Mouse (Mus musculus): ENCODE data around the gene Slc6a12. TPM values are rescaled to one million over a fixed set of nuclear protein-coding genes. Genes with fewer than 3 reads are reported as not detected.

Slc6a12 gene
- polyA plus RNA-seq, 1 experiment: 0.43 TPM

GRCm38 (mm10) chr6:121305571-121305970, 37.3 kb upstream of the Slc6a12 start:
- WGBS: 83% methylated on average over 3 of the region's 3 CpGs
- Histone ChIP-seq H3K27ac (ENCODE audit: control insufficient read depth, insufficient read depth, low read length) (no peak overlapping the region), H3K27me3 (ENCODE audit: control insufficient read depth, insufficient read depth, low read length) (no peaks in the 10 kb centered on the region), H3K4me3 (ENCODE audit: control insufficient read depth, insufficient read depth, low read length) (no peak overlapping the region), H3K36me3 (ENCODE audit: control insufficient read depth, insufficient read depth, low read length) (no peaks in the 10 kb centered on the region), H3K4me1 (replicated peaks; ENCODE audit: control insufficient read depth, insufficient read depth, low read length) (no peaks in the 10 kb centered on the region)
- TF ChIP-seq POLR2A (IDR thresholded peaks at IDR 0.05; ENCODE audit: control insufficient read depth, extremely low read depth, insufficient read depth, low read length, poor library complexity) (no peak), CTCF (IDR thresholded peaks at IDR 0.05; ENCODE audit: borderline replicate concordance, control insufficient read depth, extremely low read depth, insufficient read depth, low read length, poor library complexity) (no peak)
- no peak for DNase-seq

- no peak for DNase-seq
- WGBS: 95% methylated on average over 6 of the region's 6 CpGs
- Histone ChIP-seq H3K4me1 (replicated peaks; ENCODE audit: control insufficient read depth, insufficient read depth, low read length) (no peaks in the 10 kb centered on the region), H3K36me3 (ENCODE audit: control insufficient read depth, insufficient read depth, low read length) (no peaks in the 10 kb centered on the region), H3K27me3 (ENCODE audit: control insufficient read depth, insufficient read depth, low read length) (no peaks in the 10 kb centered on the region), H3K27ac (ENCODE audit: control insufficient read depth, insufficient read depth, low read length) (no peak overlapping the region), H3K4me3 (ENCODE audit: control insufficient read depth, insufficient read depth, low read length) (no peak overlapping the region)
- TF ChIP-seq POLR2A (IDR thresholded peaks at IDR 0.05; ENCODE audit: control insufficient read depth, extremely low read depth, insufficient read depth, low read length, poor library complexity) (no peak), CTCF (IDR thresholded peaks at IDR 0.05; ENCODE audit: borderline replicate concordance, control insufficient read depth, extremely low read depth, insufficient read depth, low read length, poor library complexity) (no peak)
Observed at GRCm38 (mm10) chr6:121310984-121311383, 31.9 kb upstream of the Slc6a12 start.

DNA sequence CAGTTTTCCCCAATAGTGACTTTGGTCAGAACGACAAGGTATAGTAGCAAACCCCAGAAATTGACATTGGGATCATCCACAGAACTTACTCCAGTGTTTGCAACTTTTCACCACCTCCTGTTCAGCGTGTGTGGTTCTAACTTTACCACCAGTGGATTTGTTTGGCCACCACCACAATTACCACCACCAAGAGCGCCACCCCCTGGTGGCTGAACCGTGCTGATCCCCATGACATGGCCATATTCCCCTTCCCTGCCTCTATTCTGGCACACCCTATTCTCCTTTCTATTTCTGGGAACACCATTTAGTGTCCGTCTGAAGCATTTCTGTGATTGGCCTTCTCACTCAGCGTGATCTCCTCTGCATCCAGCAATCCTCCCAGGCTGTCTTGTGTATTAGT, 23.8 kb upstream of the Slc6a12 start:
- Histone ChIP-seq H3K4me1 (replicated peaks; ENCODE audit: control insufficient read depth, insufficient read depth, low read length) (no peaks in the 10 kb centered on the region), H3K27me3 (ENCODE audit: control insufficient read depth, insufficient read depth, low read length) (no peaks in the 10 kb centered on the region), H3K27ac (ENCODE audit: control insufficient read depth, insufficient read depth, low read length) (no peak overlapping the region), H3K4me3 (ENCODE audit: control insufficient read depth, insufficient read depth, low read length) (no peak overlapping the region), H3K36me3 (ENCODE audit: control insufficient read depth, insufficient read depth, low read length) (no peaks in the 10 kb centered on the region)
- no peak for DNase-seq
- 74% methylated on average over 6 of the region's 6 CpGs for WGBS
- TF ChIP-seq POLR2A (IDR thresholded peaks at IDR 0.05; ENCODE audit: control insufficient read depth, extremely low read depth, insufficient read depth, low read length, poor library complexity) (no peak), CTCF (IDR thresholded peaks at IDR 0.05; ENCODE audit: borderline replicate concordance, control insufficient read depth, extremely low read depth, insufficient read depth, low read length, poor library complexity) (no peak)

GRCm38 (mm10) chr6:121322381-121323110, 20.3 kb upstream of the Slc6a12 start:
- DNase-seq: no peak
- WGBS: 93% methylated on average over 9 of the region's 9 CpGs
- TF ChIP-seq POLR2A (IDR thresholded peaks at IDR 0.05; ENCODE audit: control insufficient read depth, extremely low read depth, insufficient read depth, low read length, poor library complexity) (no peak), CTCF (IDR thresholded peaks at IDR 0.05; ENCODE audit: borderline replicate concordance, control insufficient read depth, extremely low read depth, insufficient read depth, low read length, poor library complexity) (no peak)
- H3K27ac ChIP-seq (ENCODE audit: control insufficient read depth, insufficient read depth, low read length): no peak overlapping the region
- H3K4me1 ChIP-seq (replicated peaks; ENCODE audit: control insufficient read depth, insufficient read depth, low read length): no peaks in the 10 kb centered on the region
- no peaks in the 10 kb centered on the region for H3K36me3 ChIP-seq (ENCODE audit: control insufficient read depth, insufficient read depth, low read length)
- no peaks in the 10 kb centered on the region for H3K27me3 ChIP-seq (ENCODE audit: control insufficient read depth, insufficient read depth, low read length)
- no peak overlapping the region for H3K4me3 ChIP-seq (ENCODE audit: control insufficient read depth, insufficient read depth, low read length)

- Histone ChIP-seq H3K4me1 (replicated peaks; ENCODE audit: control insufficient read depth, insufficient read depth, low read length) (peaks cover 9% of the 10 kb centered on the region), H3K27me3 (ENCODE audit: control insufficient read depth, insufficient read depth, low read length) (no peaks in the 10 kb centered on the region), H3K27ac (ENCODE audit: control insufficient read depth, insufficient read depth, low read length) (no peak overlapping the region), H3K4me3 (ENCODE audit: control insufficient read depth, insufficient read depth, low read length) (no peak overlapping the region), H3K36me3 (ENCODE audit: control insufficient read depth, insufficient read depth, low read length) (no peaks in the 10 kb centered on the region)
- TF ChIP-seq POLR2A (IDR thresholded peaks at IDR 0.05; ENCODE audit: control insufficient read depth, extremely low read depth, insufficient read depth, low read length, poor library complexity): no peak
- 78% methylated on average over 3 of the region's 3 CpGs for WGBS
- DNase-seq: no peak
Observed at GRCm38 (mm10) chr6:121325298-121325697, 17.6 kb upstream of the Slc6a12 start.

DNA sequence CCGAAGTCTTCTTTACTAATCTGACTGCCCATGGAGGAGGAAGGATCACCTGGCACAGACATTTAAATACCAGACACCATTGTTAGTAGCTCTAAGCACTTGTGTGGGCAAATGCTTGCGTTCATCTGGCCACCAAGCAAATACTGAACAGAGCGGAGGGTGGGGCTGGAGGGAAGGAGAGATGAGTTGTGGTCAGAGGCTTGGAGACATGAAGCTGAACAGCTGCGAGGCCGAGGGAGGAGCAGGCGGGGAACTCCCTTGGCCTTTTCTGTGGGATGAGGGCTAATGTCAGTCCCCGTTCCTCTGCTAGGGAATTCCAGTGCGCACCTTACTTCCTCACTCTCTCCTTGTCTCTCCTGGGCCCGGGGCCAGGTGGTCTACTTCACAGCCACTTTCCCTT, 17.1 kb upstream of the Slc6a12 start:
- Histone ChIP-seq H3K36me3 (ENCODE audit: control insufficient read depth, insufficient read depth, low read length) (no peaks in the 10 kb centered on the region), H3K27me3 (ENCODE audit: control insufficient read depth, insufficient read depth, low read length) (no peaks in the 10 kb centered on the region), H3K4me1 (replicated peaks; ENCODE audit: control insufficient read depth, insufficient read depth, low read length) (peaks cover 9% of the 10 kb centered on the region), H3K27ac (ENCODE audit: control insufficient read depth, insufficient read depth, low read length) (no peak overlapping the region), H3K4me3 (ENCODE audit: control insufficient read depth, insufficient read depth, low read length) (no peak overlapping the region)
- WGBS: 37% methylated on average over 9 of the region's 9 CpGs
- no peak for DNase-seq
- no peak for TF ChIP-seq POLR2A (IDR thresholded peaks at IDR 0.05; ENCODE audit: control insufficient read depth, extremely low read depth, insufficient read depth, low read length, poor library complexity)
- no peak for TF ChIP-seq CTCF (IDR thresholded peaks at IDR 0.05; ENCODE audit: borderline replicate concordance, control insufficient read depth, extremely low read depth, insufficient read depth, low read length, poor library complexity)

All from thymus, adult 2 months (tissue).